Comparison of ENCODE assay signal across 8 mouse cellular contexts in genomic region chr6:99610454-99611427, GRCm38 (mm10). TPM values are rescaled to one million over a fixed set of nuclear protein-coding genes. Genes with fewer than 3 reads are reported as not detected.
DNase-seq lines count a peak whose midpoint lies in the region; ATAC-seq and TF ChIP-seq lines count a peak whose summit lies in the region.

No protein-coding gene starts in this region.

- peak overlapping the region; percentile 15; the same call in 1 of the 2 replicates for H3K4me2 ChIP-seq in hindbrain, embryonic 12.5 days (replicated peaks)
- no peak overlapping the region for H3K4me2 ChIP-seq in hindbrain, embryonic 11.5 days (replicated peaks; ENCODE audit: low read depth, low read length)
- 0 out of 2 replicates have a peak overlapping the region, but pooled peaks have one; percentile 13 for H3K4me2 ChIP-seq in neural tube, embryonic 13.5 days

- no peak for DNase-seq in hindbrain, embryonic 11.5 days (ENCODE audit: low spot score)
- peak; percentile 59 for DNase-seq in embryo, embryonic 11 days
- peak; percentile 35 for DNase-seq in kidney, postnatal 14 days
- DNase-seq in urinary bladder, postnatal 10 days (ENCODE audit: low spot score) = no peak
- no peak for DNase-seq in layer of hippocampus, adult 2 months (ENCODE audit: low spot score in 2 of 2)
- DNase-seq in layer of hippocampus, postnatal 25 days (ENCODE audit: extremely low spot score in 1 of 2, low spot score in 1 of 2) = no peak

- no peaks in the 10 kb centered on the region for H3K36me3 ChIP-seq in hindbrain, embryonic 12.5 days
- H3K36me3 ChIP-seq in hindbrain, embryonic 11.5 days (ENCODE audit: control insufficient read depth, insufficient read depth, low read length) = no peaks in the 10 kb centered on the region
- H3K36me3 ChIP-seq in neural tube, embryonic 13.5 days = no peaks in the 10 kb centered on the region

- 45% methylated on average over 14 of the region's 14 CpGs for WGBS in hindbrain, embryonic 12.5 days
- 52% methylated on average over 14 of the region's 14 CpGs for WGBS in hindbrain, embryonic 11.5 days
- 46% methylated on average over 14 of the region's 14 CpGs for WGBS in neural tube, embryonic 13.5 days

- no peak overlapping the region for H3K4me3 ChIP-seq in hindbrain, embryonic 12.5 days
- H3K4me3 ChIP-seq in hindbrain, embryonic 11.5 days (ENCODE audit: low read depth, low read length) = no peak overlapping the region
- H3K4me3 ChIP-seq in neural tube, embryonic 13.5 days = no peak overlapping the region
- no peak overlapping the region for H3K4me3 ChIP-seq in layer of hippocampus, adult 2 months

- no peak overlapping the region for H3K27ac ChIP-seq in hindbrain, embryonic 12.5 days
- H3K27ac ChIP-seq in hindbrain, embryonic 11.5 days (ENCODE audit: low read depth, low read length) = no peak overlapping the region
- no peak overlapping the region for H3K27ac ChIP-seq in neural tube, embryonic 13.5 days (replicated peaks)
- no peak overlapping the region for H3K27ac ChIP-seq in layer of hippocampus, adult 2 months

- no peak for ATAC-seq in hindbrain, embryonic 12.5 days (ENCODE audit: low FRiP score)
- no peak for ATAC-seq in hindbrain, embryonic 11.5 days (ENCODE audit: low FRiP score)
- no peak for ATAC-seq in neural tube, embryonic 13.5 days (ENCODE audit: low read depth)

- no peak for TF ChIP-seq CTCF in layer of hippocampus, adult 2 months (conservative IDR thresholded peaks at IDR 0.05)

- H3K4me1 ChIP-seq in hindbrain, embryonic 12.5 days = peaks cover 23% of the 10 kb centered on the region
- H3K4me1 ChIP-seq in hindbrain, embryonic 11.5 days (replicated peaks; ENCODE audit: control insufficient read depth, insufficient read depth, low read length) = peaks cover 11% of the 10 kb centered on the region
- peaks cover 18% of the 10 kb centered on the region for H3K4me1 ChIP-seq in neural tube, embryonic 13.5 days (replicated peaks)

- H3K27me3 ChIP-seq in hindbrain, embryonic 12.5 days = peaks cover 21% of the 10 kb centered on the region
- peaks cover 3% of the 10 kb centered on the region; the same call in 1 of the 2 replicates for H3K27me3 ChIP-seq in hindbrain, embryonic 11.5 days (ENCODE audit: control insufficient read depth, insufficient read depth, low read length)
- H3K27me3 ChIP-seq in neural tube, embryonic 13.5 days = peaks cover 5% of the 10 kb centered on the region; the same call in 1 of the 2 replicates

- H3K9ac ChIP-seq in hindbrain, embryonic 12.5 days = no peak overlapping the region
- H3K9ac ChIP-seq in hindbrain, embryonic 11.5 days (ENCODE audit: low read depth, low read length) = no peak overlapping the region
- no peak overlapping the region for H3K9ac ChIP-seq in neural tube, embryonic 13.5 days

- no peaks in the 10 kb centered on the region for H3K9me3 ChIP-seq in hindbrain, embryonic 12.5 days (replicated peaks)
- H3K9me3 ChIP-seq in hindbrain, embryonic 11.5 days (ENCODE audit: control insufficient read depth, low read length) = no peaks in the 10 kb centered on the region
- no peaks in the 10 kb centered on the region for H3K9me3 ChIP-seq in neural tube, embryonic 13.5 days

RNA-seq across cellular contexts. Expression of gene Eif4e3, which starts 55.8 kb away (rescaled TPM):
- polyA plus RNA-seq in hindbrain, embryonic 12.5 days (2016; fragmentation: Nextera tagmentation; extraction: Ambion mirVana) = 11.0 and 11.2 TPM in 2 replicates
- 15.1 and 16.3 TPM in 2 replicates for polyA plus RNA-seq in hindbrain, embryonic 11.5 days (2014; fragmentation: Nextera tagmentation; extraction: Ambion mirVana)
- 9.1 and 9.3 TPM in 2 replicates for polyA plus RNA-seq in neural tube, embryonic 13.5 days (2015; fragmentation: Nextera tagmentation; extraction: Ambion mirVana)
- 10 to 100 TPM; 19.9 to 24.5 TPM for total RNA-seq in layer of hippocampus, adult 2 months (2021)
- total RNA-seq in layer of hippocampus, postnatal 25 days (2021) = 10 to 100 TPM; 21.0 to 21.5 TPM

RNA-seq across cellular contexts. Expression of gene Gm20696, which starts 55.9 kb away (rescaled TPM):
- polyA plus RNA-seq in hindbrain, embryonic 12.5 days (2016; fragmentation: Nextera tagmentation; extraction: Ambion mirVana) = 4.4 and 4.6 TPM in 2 replicates
- polyA plus RNA-seq in hindbrain, embryonic 11.5 days (2014; fragmentation: Nextera tagmentation; extraction: Ambion mirVana) = 3.2 and 6.0 TPM in 2 replicates
- 2.7 and 3.0 TPM in 2 replicates for polyA plus RNA-seq in neural tube, embryonic 13.5 days (2015; fragmentation: Nextera tagmentation; extraction: Ambion mirVana)
- 1 to 10 TPM; 6.2 to 7.3 TPM for total RNA-seq in layer of hippocampus, adult 2 months (2021)
- total RNA-seq in layer of hippocampus, postnatal 25 days (2021) = 1 to 10 TPM; 6.5 to 7.8 TPM

Comparison
In these comparisons a context has a peak if more than half of its experiments do, and no peak if none do; other contexts are left out.
1. DNase-seq: peak in embryo, embryonic 11 days (single experiment) and kidney, postnatal 14 days (single experiment); none in hindbrain, embryonic 11.5 days (single experiment), urinary bladder, postnatal 10 days (single experiment), layer of hippocampus, adult 2 months (0 of 2) and layer of hippocampus, postnatal 25 days (0 of 2).